Mouse (Mus musculus): Measurements from ENCODE around the gene Onecut1. TPM values are rescaled to one million over a fixed set of nuclear protein-coding genes. Genes with fewer than 3 reads are reported as not detected.

Onecut1 gene
- polyA plus RNA-seq, 2 experiments: not detected

GRCm38 (mm10) chr9:74850781-74851145, 11.0 kb upstream of the Onecut1 start:
- Histone ChIP-seq H3K9me3 (ENCODE audit: control insufficient read depth, low read length) (no peaks in the 10 kb centered on the region), H3K4me2 (replicated peaks; ENCODE audit: low read depth, low read length, severe bottlenecking) (no peak overlapping the region), H3K27ac (replicated peaks; ENCODE audit: low read depth, low read length) (no peak overlapping the region), H3K4me1 (ENCODE audit: control insufficient read depth, insufficient read depth, low read length) (peaks cover 6% of the 10 kb centered on the region), H3K9ac (ENCODE audit: low read depth, low read length, severe bottlenecking) (no peak overlapping the region), H3K4me3 (replicated peaks; ENCODE audit: low read length) (no peak overlapping the region), H3K27me3 (ENCODE audit: control insufficient read depth, insufficient read depth, low read length) (peaks cover 98% of the 10 kb centered on the region), H3K36me3 (ENCODE audit: control insufficient read depth, insufficient read depth, low read length) (no peaks in the 10 kb centered on the region)
- 5% methylated on average over 5 of the region's 5 CpGs for WGBS
- ATAC-seq (ENCODE audit: low FRiP score, low read depth) (no peak), DNase-seq (ENCODE audit: low spot score) (no peak)
- TF ChIP-seq POLR2A (IDR thresholded peaks at IDR 0.05; ENCODE audit: borderline replicate concordance, extremely low read depth, insufficient read depth, insufficient read length): no peak

GRCm38 (mm10) chr9:74851601-74852000, 10.1 kb upstream of the Onecut1 start:
- peaks cover 6% of the 10 kb centered on the region for H3K4me1 ChIP-seq (ENCODE audit: control insufficient read depth, insufficient read depth, low read length)
- H3K9ac ChIP-seq (ENCODE audit: low read depth, low read length, severe bottlenecking): no peak overlapping the region
- H3K36me3 ChIP-seq (ENCODE audit: control insufficient read depth, insufficient read depth, low read length): no peaks in the 10 kb centered on the region
- DNase-seq (ENCODE audit: low spot score): no peak
- no peak overlapping the region for H3K27ac ChIP-seq (replicated peaks; ENCODE audit: low read depth, low read length)
- no peaks in the 10 kb centered on the region for H3K9me3 ChIP-seq (ENCODE audit: control insufficient read depth, low read length)
- no peak for TF ChIP-seq POLR2A (IDR thresholded peaks at IDR 0.05; ENCODE audit: borderline replicate concordance, extremely low read depth, insufficient read depth, insufficient read length)
- no peak overlapping the region for H3K4me3 ChIP-seq (replicated peaks; ENCODE audit: low read length)
- H3K27me3 ChIP-seq (ENCODE audit: control insufficient read depth, insufficient read depth, low read length): peaks cover 98% of the 10 kb centered on the region
- WGBS: 4% methylated on average over 5 of the region's 5 CpGs
- no peak for ATAC-seq (ENCODE audit: low FRiP score, low read depth)
- H3K4me2 ChIP-seq (replicated peaks; ENCODE audit: low read depth, low read length, severe bottlenecking): no peak overlapping the region

DNA sequence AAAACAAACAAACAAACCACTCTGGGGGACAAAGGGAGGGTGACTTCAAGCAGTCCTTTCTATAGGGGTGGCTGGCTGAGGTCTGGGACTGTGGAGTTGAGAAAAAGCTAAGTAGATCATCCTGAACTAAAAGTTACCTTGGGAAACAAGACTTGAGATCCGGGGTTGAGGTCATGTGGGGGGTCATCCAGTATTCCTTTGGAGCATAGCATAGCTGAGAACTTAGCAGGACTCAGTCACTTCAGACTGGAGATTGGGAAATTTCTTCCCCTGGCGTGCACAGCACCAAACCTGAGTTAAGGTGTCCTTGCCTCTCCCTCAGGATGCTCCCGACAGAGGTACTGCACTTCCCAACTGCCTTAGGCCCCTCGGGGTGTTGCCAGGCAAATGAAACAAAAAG, 9.4 kb upstream of the Onecut1 start:
- TF ChIP-seq POLR2A (IDR thresholded peaks at IDR 0.05; ENCODE audit: borderline replicate concordance, extremely low read depth, insufficient read depth, insufficient read length): no peak
- Histone ChIP-seq H3K27ac (replicated peaks; ENCODE audit: low read depth, low read length) (no peak overlapping the region), H3K9me3 (ENCODE audit: control insufficient read depth, low read length) (no peaks in the 10 kb centered on the region), H3K27me3 (ENCODE audit: control insufficient read depth, insufficient read depth, low read length) (peaks cover 98% of the 10 kb centered on the region), H3K36me3 (ENCODE audit: control insufficient read depth, insufficient read depth, low read length) (no peaks in the 10 kb centered on the region), H3K4me1 (ENCODE audit: control insufficient read depth, insufficient read depth, low read length) (peaks cover 6% of the 10 kb centered on the region), H3K9ac (ENCODE audit: low read depth, low read length, severe bottlenecking) (no peak overlapping the region), H3K4me2 (replicated peaks; ENCODE audit: low read depth, low read length, severe bottlenecking) (no peak overlapping the region), H3K4me3 (replicated peaks; ENCODE audit: low read length) (no peak overlapping the region)
- ATAC-seq (ENCODE audit: low FRiP score, low read depth) (no peak), DNase-seq (ENCODE audit: low spot score) (no peak)
- WGBS: 4% methylated on average over 4 of the region's 4 CpGs

- Histone ChIP-seq H3K36me3 (ENCODE audit: control insufficient read depth, insufficient read depth, low read length) (no peaks in the 10 kb centered on the region), H3K4me1 (ENCODE audit: control insufficient read depth, insufficient read depth, low read length) (peaks cover 6% of the 10 kb centered on the region), H3K4me2 (replicated peaks; ENCODE audit: low read depth, low read length, severe bottlenecking) (no peak overlapping the region), H3K27me3 (ENCODE audit: control insufficient read depth, insufficient read depth, low read length) (peaks cover 99% of the 10 kb centered on the region), H3K9ac (ENCODE audit: low read depth, low read length, severe bottlenecking) (no peak overlapping the region), H3K9me3 (ENCODE audit: control insufficient read depth, low read length) (no peaks in the 10 kb centered on the region), H3K27ac (replicated peaks; ENCODE audit: low read depth, low read length) (no peak overlapping the region), H3K4me3 (replicated peaks; ENCODE audit: low read length) (no peak overlapping the region)
- TF ChIP-seq POLR2A (IDR thresholded peaks at IDR 0.05; ENCODE audit: borderline replicate concordance, extremely low read depth, insufficient read depth, insufficient read length): no peak
- no peak for ATAC-seq (ENCODE audit: low FRiP score, low read depth)
- 1% methylated on average over 28 of the region's 28 CpGs for whole genome bisulfite sequencing
- DNase-seq (ENCODE audit: low spot score): no peak
Observed at GRCm38 (mm10) chr9:74853191-74854072, 8.3 kb upstream of the Onecut1 start.

DNA sequence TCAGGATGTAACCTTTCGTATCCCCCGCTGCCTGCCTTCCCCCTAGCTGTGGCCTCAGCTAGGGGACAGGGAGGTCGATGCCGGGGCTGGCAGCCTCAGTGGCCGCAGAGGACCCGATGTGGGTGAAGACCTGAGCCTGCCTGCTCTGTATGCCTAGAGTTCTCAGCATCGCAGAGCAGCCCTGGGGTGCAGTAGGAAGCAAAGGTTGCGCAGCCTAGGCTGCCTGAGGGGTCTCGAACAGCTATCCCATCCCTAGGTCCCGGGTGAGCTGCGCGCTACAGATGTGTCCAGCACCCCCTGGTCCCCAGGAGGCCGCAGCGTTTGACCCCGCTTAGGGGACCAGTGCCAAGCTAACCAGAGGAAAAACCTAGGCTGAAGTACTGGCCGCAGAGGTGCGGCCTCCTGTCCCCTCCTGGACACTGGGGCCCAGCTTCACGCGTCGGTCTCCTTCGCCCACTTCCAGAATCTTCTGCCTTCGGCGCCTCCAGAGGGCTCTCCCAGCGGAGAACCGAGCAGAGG, 7.6 kb upstream of the Onecut1 start:
- ATAC-seq (ENCODE audit: low FRiP score, low read depth): no peak
- no peak overlapping the region for H3K4me2 ChIP-seq (replicated peaks; ENCODE audit: low read depth, low read length, severe bottlenecking)
- DNase-seq (ENCODE audit: low spot score): no peak
- H3K27ac ChIP-seq (replicated peaks; ENCODE audit: low read depth, low read length): no peak overlapping the region
- H3K9ac ChIP-seq (ENCODE audit: low read depth, low read length, severe bottlenecking): no peak overlapping the region
- no peak overlapping the region for H3K4me3 ChIP-seq (replicated peaks; ENCODE audit: low read length)
- WGBS: under 1% methylated on average over 24 of the region's 25 CpGs
- no peak for TF ChIP-seq POLR2A (IDR thresholded peaks at IDR 0.05; ENCODE audit: borderline replicate concordance, extremely low read depth, insufficient read depth, insufficient read length)
- H3K36me3 ChIP-seq (ENCODE audit: control insufficient read depth, insufficient read depth, low read length): no peaks in the 10 kb centered on the region
- no peaks in the 10 kb centered on the region for H3K9me3 ChIP-seq (ENCODE audit: control insufficient read depth, low read length)
- peaks cover 99% of the 10 kb centered on the region for H3K27me3 ChIP-seq (ENCODE audit: control insufficient read depth, insufficient read depth, low read length)
- peaks cover 3% of the 10 kb centered on the region for H3K4me1 ChIP-seq (ENCODE audit: control insufficient read depth, insufficient read depth, low read length)
